Mouse (Mus musculus): ENCODE measurements around the gene Nsa2. TPM values are rescaled to one million over a fixed set of nuclear protein-coding genes. Genes with fewer than 3 reads are reported as not detected.
A peak's percentile ranks its signal among the peaks of the same experiment; 100 is the strongest.
"Not testable (repeated sequence)": the region's sequence is repeated elsewhere in the genome, so short reads cannot be mapped to it uniquely, and the experiment has no call there.

The Nsa2 gene
- polyA plus RNA-seq, 1 experiment from 2014 or later, result 41.8 TPM

- peaks cover 14% of the 10 kb centered on the region for H3K4me1 ChIP-seq
- ATAC-seq (replicated peaks), result peak; percentile 15; the same call in 1 of the 2 replicates
- peak overlapping the region; percentile 74 for H3K4me3 ChIP-seq
- H3K4me2 ChIP-seq (replicated peaks), result peak overlapping the region; percentile 50
- H3K9ac ChIP-seq (replicated peaks), result peak overlapping the region; percentile 84
- not testable (repeated sequence) for H3K9me3 ChIP-seq, H3K27me3 ChIP-seq
- 38% methylated on average over 8 of the region's 8 CpGs for WGBS
- H3K27ac ChIP-seq (replicated peaks), result peak overlapping the region; percentile 92
- H3K36me3 ChIP-seq, result peaks cover 20% of the 10 kb centered on the region
Observed at GRCm38 (mm10) chr13:97138404-97138931, 731 bp upstream of the Nsa2 start.

- H3K27ac ChIP-seq (replicated peaks); ATAC-seq (replicated peaks); H3K9ac ChIP-seq (replicated peaks); H3K4me1 ChIP-seq; H3K27me3 ChIP-seq; H3K9me3 ChIP-seq; H3K4me3 ChIP-seq; H3K4me2 ChIP-seq (replicated peaks): not testable (repeated sequence)
- WGBS, result no CpG with 5 or more reads among the region's 2 CpGs
- H3K36me3 ChIP-seq, result peaks cover 32% of the 10 kb centered on the region
Observed at GRCm38 (mm10) chr13:97130413-97130812, 7.3 kb downstream of the Nsa2 start.

- H3K4me3 ChIP-seq; H3K9me3 ChIP-seq; H3K9ac ChIP-seq (replicated peaks); H3K4me1 ChIP-seq; ATAC-seq (replicated peaks); H3K27me3 ChIP-seq; H3K27ac ChIP-seq (replicated peaks); H3K4me2 ChIP-seq (replicated peaks): not testable (repeated sequence)
- H3K36me3 ChIP-seq, result peaks cover 29% of the 10 kb centered on the region
- WGBS, result 90% methylated on average over 4 of the region's 4 CpGs
Observed at GRCm38 (mm10) chr13:97129654-97130053, 8.1 kb downstream of the Nsa2 start.

GRCm38 (mm10) chr13:97121341-97121740, 16.4 kb downstream of the Nsa2 start:
- no peak overlapping the region for H3K9ac ChIP-seq (replicated peaks)
- ATAC-seq (replicated peaks), result no peak
- 78% methylated on average over 3 of the region's 3 CpGs for WGBS
- no peak overlapping the region for H3K4me2 ChIP-seq (replicated peaks)
- H3K4me1 ChIP-seq, result no peaks in the 10 kb centered on the region
- H3K36me3 ChIP-seq, result peaks cover 8% of the 10 kb centered on the region
- H3K27me3 ChIP-seq, result no peaks in the 10 kb centered on the region
- H3K4me3 ChIP-seq, result no peak overlapping the region
- H3K27ac ChIP-seq (replicated peaks), result no peak overlapping the region
- no peaks in the 10 kb centered on the region for H3K9me3 ChIP-seq

GRCm38 (mm10) chr13:97109046-97109445, 28.7 kb downstream of the Nsa2 start:
- no peak overlapping the region for H3K9ac ChIP-seq (replicated peaks)
- H3K36me3 ChIP-seq, result peaks cover 9% of the 10 kb centered on the region
- no peak overlapping the region for H3K4me2 ChIP-seq (replicated peaks)
- H3K9me3 ChIP-seq, result no peaks in the 10 kb centered on the region
- no peak for ATAC-seq (replicated peaks)
- 76% methylated on average over 4 of the region's 4 CpGs for WGBS
- no peak overlapping the region for H3K27ac ChIP-seq (replicated peaks)
- no peak overlapping the region for H3K4me3 ChIP-seq
- H3K4me1 ChIP-seq, result no peaks in the 10 kb centered on the region
- H3K27me3 ChIP-seq, result no peaks in the 10 kb centered on the region

GRCm38 (mm10) chr13:97107721-97108120, 30.0 kb downstream of the Nsa2 start:
- H3K36me3 ChIP-seq, result not testable (repeated sequence)

GRCm38 (mm10) chr13:97104996-97105395, 32.7 kb downstream of the Nsa2 start:
- no peak for ATAC-seq (replicated peaks)
- no peaks in the 10 kb centered on the region for H3K9me3 ChIP-seq
- no peak overlapping the region for H3K4me3 ChIP-seq
- WGBS, result 68% methylated on average over 7 of the region's 7 CpGs
- no peaks in the 10 kb centered on the region for H3K27me3 ChIP-seq
- no peak overlapping the region for H3K27ac ChIP-seq (replicated peaks)
- no peak overlapping the region for H3K4me2 ChIP-seq (replicated peaks)
- no peak overlapping the region for H3K9ac ChIP-seq (replicated peaks)
- H3K36me3 ChIP-seq, result 0 out of 2 replicates have a peak, but pooled peaks cover 2% of the 10 kb centered on the region
- no peaks in the 10 kb centered on the region for H3K4me1 ChIP-seq

More at GRCm38 (mm10) chr13:97107721-97108120, 30.0 kb downstream of the Nsa2 start:
- not testable (repeated sequence) for H3K4me1 ChIP-seq; H3K4me2 ChIP-seq (replicated peaks); ATAC-seq (replicated peaks); H3K9ac ChIP-seq (replicated peaks); H3K27ac ChIP-seq (replicated peaks); H3K27me3 ChIP-seq; H3K4me3 ChIP-seq; H3K9me3 ChIP-seq
- WGBS, result 95% methylated on average over 4 of the region's 4 CpGs

- Histone ChIP-seq H3K9me3 (no peaks in the 10 kb centered on the region), H3K36me3 (no peaks in the 10 kb centered on the region; the same call in 1 of the 2 replicates), H3K4me2 (replicated peaks) (no peak within 1 kb of the TSS), H3K4me3 (no peak within 1 kb of the TSS), H3K4me1 (no peaks in the 10 kb centered on the region), H3K27me3 (no peaks in the 10 kb centered on the region), H3K27ac (replicated peaks) (no peak within 1 kb of the TSS), H3K9ac (replicated peaks) (no peak within 1 kb of the TSS)
- WGBS, result 74% methylated on average over 22 of the region's 22 CpGs
- peak; percentile 68 for ATAC-seq (replicated peaks)
Observed at GRCm38 (mm10) chr13:97099187-97099852, 38.4 kb downstream of the Nsa2 start, which contains the start of gene Gm6169. Gene Gm6169, minus strand, starts transcription at chr13:97099237.

GRCm38 (mm10) chr13:97095726-97096125, 42.0 kb downstream of the Nsa2 start:
- H3K27ac ChIP-seq (replicated peaks), result no peak overlapping the region
- no peak overlapping the region for H3K4me2 ChIP-seq (replicated peaks)
- ATAC-seq (replicated peaks), result no peak
- H3K36me3 ChIP-seq, result no peaks in the 10 kb centered on the region; the same call in 1 of the 2 replicates
- no peaks in the 10 kb centered on the region for H3K27me3 ChIP-seq
- WGBS, result 91% methylated on average over 4 of the region's 4 CpGs
- H3K4me1 ChIP-seq, result no peaks in the 10 kb centered on the region
- H3K9ac ChIP-seq (replicated peaks), result no peak overlapping the region
- no peak overlapping the region for H3K4me3 ChIP-seq
- H3K9me3 ChIP-seq, result no peaks in the 10 kb centered on the region

- Histone ChIP-seq H3K27me3 (no peaks in the 10 kb centered on the region), H3K9me3 (no peaks in the 10 kb centered on the region), H3K36me3 (no peaks in the 10 kb centered on the region), H3K9ac (replicated peaks) (no peak overlapping the region), H3K27ac (replicated peaks) (no peak overlapping the region), H3K4me2 (replicated peaks) (no peak overlapping the region), H3K4me1 (no peaks in the 10 kb centered on the region), H3K4me3 (no peak overlapping the region)
- no peak for ATAC-seq (replicated peaks)
- WGBS, result 58% methylated on average over 3 of the region's 3 CpGs
Observed at GRCm38 (mm10) chr13:97088183-97088582, 49.6 kb downstream of the Nsa2 start.

GRCm38 (mm10) chr13:97087421-97087820, 50.3 kb downstream of the Nsa2 start:
- ATAC-seq (replicated peaks), result no peak
- no peak overlapping the region for H3K4me2 ChIP-seq (replicated peaks)

GRCm38 (mm10) chr13:97086316-97086715, 51.4 kb downstream of the Nsa2 start:
- Histone ChIP-seq H3K27ac (replicated peaks) (no peak overlapping the region), H3K4me2 (replicated peaks) (no peak overlapping the region), H3K4me1 (no peaks in the 10 kb centered on the region), H3K36me3 (no peaks in the 10 kb centered on the region), H3K27me3 (no peaks in the 10 kb centered on the region), H3K9ac (replicated peaks) (no peak overlapping the region), H3K4me3 (no peak overlapping the region), H3K9me3 (no peaks in the 10 kb centered on the region)
- WGBS, result 66% methylated on average over 7 of the region's 9 CpGs
- ATAC-seq (replicated peaks), result no peak

More at GRCm38 (mm10) chr13:97087421-97087820, 50.3 kb downstream of the Nsa2 start:
- H3K4me3 ChIP-seq, result no peak overlapping the region
- H3K9ac ChIP-seq (replicated peaks), result no peak overlapping the region
- no peak overlapping the region for H3K27ac ChIP-seq (replicated peaks)
- no peaks in the 10 kb centered on the region for H3K4me1 ChIP-seq
- no peaks in the 10 kb centered on the region for H3K27me3 ChIP-seq
- 96% methylated on average over 6 of the region's 6 CpGs for WGBS
- no peaks in the 10 kb centered on the region for H3K9me3 ChIP-seq
- H3K36me3 ChIP-seq, result no peaks in the 10 kb centered on the region

Measured in forebrain, embryonic 15.5 days (tissue).